Mouse (Mus musculus): ENCODE measurements around the gene Gng8.

The Gng8 gene

GRCm38 (mm10) chr7:16905491-16906021 is 14.0 kb downstream of the Gng8 start:
- Histone ChIP-seq H3K4me1 (replicated peaks; ENCODE audit: low read depth, low read length) (peaks cover 76% of the 10 kb centered on the region), H3K36me3 (ENCODE audit: insufficient read depth, low read length) (no peaks in the 10 kb centered on the region), H3K4me3 (replicated peaks; ENCODE audit: low read length) (no peak overlapping the region), H3K9me3 (ENCODE audit: low read length) (no peaks in the 10 kb centered on the region), H3K27me3 (ENCODE audit: insufficient read depth, low read length) (peaks cover 47% of the 10 kb centered on the region)
- no peak for TF ChIP-seq NANOG (IDR thresholded peaks at IDR 0.05; ENCODE audit: borderline replicate concordance, low read length)
- TF ChIP-seq POU5F1 (IDR thresholded peaks at IDR 0.05; ENCODE audit: borderline replicate concordance, low read length): no peak
- no peak for TF ChIP-seq CTCF (conservative IDR thresholded peaks at IDR 0.05; ENCODE audit: low read length)

- H3K9me3 ChIP-seq (ENCODE audit: low read length): no peaks in the 10 kb centered on the region
- H3K4me1 ChIP-seq (replicated peaks; ENCODE audit: low read depth, low read length): peaks cover 69% of the 10 kb centered on the region
- peak within 1 kb of the TSS; percentile 67 for H3K4me3 ChIP-seq (replicated peaks; ENCODE audit: low read length)
- TF ChIP-seq CTCF (conservative IDR thresholded peaks at IDR 0.05; ENCODE audit: low read length): no peak
- TF ChIP-seq POU5F1 (IDR thresholded peaks at IDR 0.05; ENCODE audit: borderline replicate concordance, low read length): no peak
- TF ChIP-seq NANOG (IDR thresholded peaks at IDR 0.05; ENCODE audit: borderline replicate concordance, low read length): no peak
- H3K27me3 ChIP-seq (ENCODE audit: insufficient read depth, low read length): peaks cover 47% of the 10 kb centered on the region
- no peaks in the 10 kb centered on the region for H3K36me3 ChIP-seq (ENCODE audit: insufficient read depth, low read length)
Measured at GRCm38 (mm10) chr7:16906281-16906680, 14.7 kb downstream of the Gng8 start, which contains the start of gene Ptgir. Ptgir (plus strand) TSS chr7:16906490.

- Histone ChIP-seq H3K4me3 (replicated peaks; ENCODE audit: low read length) (peak overlapping the region; percentile 67), H3K36me3 (ENCODE audit: insufficient read depth, low read length) (no peaks in the 10 kb centered on the region), H3K4me1 (replicated peaks; ENCODE audit: low read depth, low read length) (peaks cover 62% of the 10 kb centered on the region), H3K9me3 (ENCODE audit: low read length) (no peaks in the 10 kb centered on the region), H3K27me3 (ENCODE audit: insufficient read depth, low read length) (peaks cover 47% of the 10 kb centered on the region)
- TF ChIP-seq NANOG (IDR thresholded peaks at IDR 0.05; ENCODE audit: borderline replicate concordance, low read length): no peak
- TF ChIP-seq CTCF (conservative IDR thresholded peaks at IDR 0.05; ENCODE audit: low read length): no peak
- no peak for TF ChIP-seq POU5F1 (IDR thresholded peaks at IDR 0.05; ENCODE audit: borderline replicate concordance, low read length)
Measured at GRCm38 (mm10) chr7:16906889-16907559, 15.4 kb downstream of the Gng8 start.

GRCm38 (mm10) chr7:16907842-16908241 is 16.3 kb downstream of the Gng8 start:
- no peak for TF ChIP-seq CTCF (conservative IDR thresholded peaks at IDR 0.05; ENCODE audit: low read length)
- Histone ChIP-seq H3K4me3 (replicated peaks; ENCODE audit: low read length) (no peak overlapping the region), H3K9me3 (ENCODE audit: low read length) (no peaks in the 10 kb centered on the region), H3K36me3 (ENCODE audit: insufficient read depth, low read length) (no peaks in the 10 kb centered on the region), H3K4me1 (replicated peaks; ENCODE audit: low read depth, low read length) (peaks cover 57% of the 10 kb centered on the region), H3K27me3 (ENCODE audit: insufficient read depth, low read length) (peaks cover 47% of the 10 kb centered on the region)

- peaks cover 46% of the 10 kb centered on the region for H3K27me3 ChIP-seq (ENCODE audit: insufficient read depth, low read length)
- H3K36me3 ChIP-seq (ENCODE audit: insufficient read depth, low read length): no peaks in the 10 kb centered on the region
- TF ChIP-seq CTCF (conservative IDR thresholded peaks at IDR 0.05; ENCODE audit: low read length): no peak
- H3K4me1 ChIP-seq (replicated peaks; ENCODE audit: low read depth, low read length): peaks cover 56% of the 10 kb centered on the region
- no peak overlapping the region for H3K4me3 ChIP-seq (replicated peaks; ENCODE audit: low read length)
- no peaks in the 10 kb centered on the region for H3K9me3 ChIP-seq (ENCODE audit: low read length)
Measured at GRCm38 (mm10) chr7:16908367-16908766, 16.8 kb downstream of the Gng8 start.

GRCm38 (mm10) chr7:16908859-16909258 is 17.3 kb downstream of the Gng8 start:
- Histone ChIP-seq H3K36me3 (ENCODE audit: insufficient read depth, low read length) (no peaks in the 10 kb centered on the region), H3K4me3 (replicated peaks; ENCODE audit: low read length) (no peak overlapping the region), H3K4me1 (replicated peaks; ENCODE audit: low read depth, low read length) (peaks cover 52% of the 10 kb centered on the region), H3K9me3 (ENCODE audit: low read length) (no peaks in the 10 kb centered on the region), H3K27me3 (ENCODE audit: insufficient read depth, low read length) (peaks cover 41% of the 10 kb centered on the region)
- TF ChIP-seq NANOG (IDR thresholded peaks at IDR 0.05; ENCODE audit: borderline replicate concordance, low read length): no peak
- TF ChIP-seq CTCF (conservative IDR thresholded peaks at IDR 0.05; ENCODE audit: low read length): no peak
- no peak for TF ChIP-seq POU5F1 (IDR thresholded peaks at IDR 0.05; ENCODE audit: borderline replicate concordance, low read length)

GRCm38 (mm10) chr7:16909909-16910308 is 18.3 kb downstream of the Gng8 start:
- no peak overlapping the region for H3K4me3 ChIP-seq (replicated peaks; ENCODE audit: low read length)
- TF ChIP-seq POU5F1 (IDR thresholded peaks at IDR 0.05; ENCODE audit: borderline replicate concordance, low read length) (no peak), CTCF (conservative IDR thresholded peaks at IDR 0.05; ENCODE audit: low read length) (no peak), NANOG (IDR thresholded peaks at IDR 0.05; ENCODE audit: borderline replicate concordance, low read length) (no peak)
- peaks cover 55% of the 10 kb centered on the region for H3K4me1 ChIP-seq (replicated peaks; ENCODE audit: low read depth, low read length)
- H3K9me3 ChIP-seq (ENCODE audit: low read length): no peaks in the 10 kb centered on the region
- peaks cover 5% of the 10 kb centered on the region for H3K36me3 ChIP-seq (ENCODE audit: insufficient read depth, low read length)
- peaks cover 41% of the 10 kb centered on the region for H3K27me3 ChIP-seq (ENCODE audit: insufficient read depth, low read length)

GRCm38 (mm10) chr7:16911904-16912303 is 20.3 kb downstream of the Gng8 start:
- TF ChIP-seq CTCF (conservative IDR thresholded peaks at IDR 0.05; ENCODE audit: low read length): no peak
- TF ChIP-seq POU5F1 (IDR thresholded peaks at IDR 0.05; ENCODE audit: borderline replicate concordance, low read length): no peak
- TF ChIP-seq NANOG (IDR thresholded peaks at IDR 0.05; ENCODE audit: borderline replicate concordance, low read length): no peak
- peaks cover 56% of the 10 kb centered on the region for H3K4me1 ChIP-seq (replicated peaks; ENCODE audit: low read depth, low read length)
- peaks cover 25% of the 10 kb centered on the region for H3K36me3 ChIP-seq (ENCODE audit: insufficient read depth, low read length)
- H3K9me3 ChIP-seq (ENCODE audit: low read length): no peaks in the 10 kb centered on the region
- H3K27me3 ChIP-seq (ENCODE audit: insufficient read depth, low read length): peaks cover 32% of the 10 kb centered on the region
- H3K4me3 ChIP-seq (replicated peaks; ENCODE audit: low read length): no peak overlapping the region

- TF ChIP-seq POU5F1 (IDR thresholded peaks at IDR 0.05; ENCODE audit: borderline replicate concordance, low read length) (no peak), NANOG (IDR thresholded peaks at IDR 0.05; ENCODE audit: borderline replicate concordance, low read length) (no peak), CTCF (conservative IDR thresholded peaks at IDR 0.05; ENCODE audit: low read length) (no peak)
- Histone ChIP-seq H3K36me3 (ENCODE audit: insufficient read depth, low read length) (peaks cover 29% of the 10 kb centered on the region), H3K4me3 (replicated peaks; ENCODE audit: low read length) (no peak overlapping the region), H3K4me1 (replicated peaks; ENCODE audit: low read depth, low read length) (peaks cover 56% of the 10 kb centered on the region), H3K27me3 (ENCODE audit: insufficient read depth, low read length) (peaks cover 27% of the 10 kb centered on the region), H3K9me3 (ENCODE audit: low read length) (no peaks in the 10 kb centered on the region)
Measured at GRCm38 (mm10) chr7:16912360-16912759, 20.8 kb downstream of the Gng8 start.

Data from E14TG2a.4 (cell line).